Mouse (Mus musculus) frontal cortex, adult 2 months (tissue): Measurements from ENCODE around the gene Yif1b. TPM values are rescaled to one million over a fixed set of nuclear protein-coding genes. Genes with fewer than 3 reads are reported as not detected.
A peak's percentile ranks its signal among the peaks of the same experiment; 100 is the strongest.
"Not testable (repeated sequence)": the region's sequence is repeated elsewhere in the genome, so short reads cannot be mapped to it uniquely, and the experiment has no call there.

ENCODE experiments used
- DNase-seq, 2 experiments: peaks; one replicate each; pipeline ENCODE4 v3.0.0; 2022; ENCODE audit warnings: low spot score in 1 of 2; ENCODE audit errors: extremely low spot score in 1 of 2
- polyA plus RNA-seq: library from polyadenylated mRNA; depleted of rRNA; stranded (reverse); fragments of >200 nt; gene quantifications from 2 replicates; pipeline ENCODE4 v1.2.3, GENCODE M21; 2012

Yif1b gene
- polyA plus RNA-seq, 1 experiment, result 61.8 TPM

GRCm38 (mm10) chr7:29237596-29237995 is 533 bp upstream of the Yif1b start:
- DNase-seq, result not testable (repeated sequence)

GRCm38 (mm10) chr7:29244732-29245416 is 6.7 kb downstream of the Yif1b start:
- DNase-seq, result no peak

GRCm38 (mm10) chr7:29246015-29246414 is 7.9 kb downstream of the Yif1b start:
- DNase-seq, result no peak

GRCm38 (mm10) chr7:29246619-29247313 is 8.6 kb downstream of the Yif1b start:
- no peak for DNase-seq

GRCm38 (mm10) chr7:29247314-29247700 is 9.2 kb downstream of the Yif1b start:
- DNase-seq, result peak in 1 of 2 experiments; percentile 80

- no peak for DNase-seq
Observed at GRCm38 (mm10) chr7:29247706-29248105, 9.6 kb downstream of the Yif1b start.

GRCm38 (mm10) chr7:29248261-29248841 is 10.2 kb downstream of the Yif1b start, which contains the start of gene 2200002D01Rik:
TSS of gene 2200002D01Rik (minus strand) at chr7:29248466.
- DNase-seq, result no peak

GRCm38 (mm10) chr7:29251166-29251565 is 13.0 kb downstream of the Yif1b start:
- DNase-seq, result no peak

GRCm38 (mm10) chr7:29253842-29254241 is 15.7 kb downstream of the Yif1b start:
- no peak for DNase-seq

- DNase-seq, result no peak
Observed at GRCm38 (mm10) chr7:29255875-29256274, 17.7 kb downstream of the Yif1b start.

- DNase-seq, result no peak
Observed at GRCm38 (mm10) chr7:29257368-29257767, 19.2 kb downstream of the Yif1b start.

GRCm38 (mm10) chr7:29259781-29260730 is 21.9 kb downstream of the Yif1b start:
- DNase-seq, result no peak

- DNase-seq, result no peak
Observed at GRCm38 (mm10) chr7:29262151-29262550, 24.0 kb downstream of the Yif1b start.

GRCm38 (mm10) chr7:29263831-29264230 is 25.7 kb downstream of the Yif1b start:
- DNase-seq, result no peak

- no peak for DNase-seq
Observed at GRCm38 (mm10) chr7:29265636-29266035, 27.5 kb downstream of the Yif1b start.

GRCm38 (mm10) chr7:29266931-29267330 is 28.8 kb downstream of the Yif1b start:
- no peak for DNase-seq

- DNase-seq, result no peak
Observed at GRCm38 (mm10) chr7:29270445-29270844, 32.3 kb downstream of the Yif1b start.

GRCm38 (mm10) chr7:29271687-29272465 is 33.7 kb downstream of the Yif1b start:
- peak; percentile 22 to 46 for DNase-seq

- DNase-seq, result no peak
Observed at GRCm38 (mm10) chr7:29276715-29277114, 38.6 kb downstream of the Yif1b start.

- DNase-seq, result no peak
Observed at GRCm38 (mm10) chr7:29277510-29277909, 39.4 kb downstream of the Yif1b start.
